Mouse (Mus musculus) bone marrow macrophage, adult 2 months (primary cell): ENCODE results near the gene 4933400A11Rik. TPM values are rescaled to one million over a fixed set of nuclear protein-coding genes. Genes with fewer than 3 reads are reported as not detected.

Experiments
- H3K27ac ChIP-seq: 2 replicates; pipeline ENCODE4 v1.5.1; 2012; ENCODE audit warnings: low read depth, low read length; ENCODE audit not compliant: insufficient read depth
- H3K4me1 ChIP-seq: 2 replicates; pipeline ENCODE4 v1.6.1; 2012; ENCODE audit warnings: low read length; ENCODE audit not compliant: control insufficient read depth, insufficient read depth
- H3K4me3 ChIP-seq: 2 replicates; pipeline ENCODE4 v1.5.1; 2012; ENCODE audit warnings: mild to moderate bottlenecking, low read length, moderate library complexity; ENCODE audit not compliant: insufficient read depth
- CTCF ChIP-seq: IDR thresholded peaks from 2 replicates; pipeline ENCODE4 v1.5.1; 2012; ENCODE audit warnings: low read depth, mild to moderate bottlenecking, low read length, moderate library complexity
- POLR2A ChIP-seq: IDR thresholded peaks from 2 replicates; pipeline ENCODE4 v1.6.1; 2012; ENCODE audit warnings: mild to moderate bottlenecking, low read depth, low read length, borderline replicate concordance
- polyA plus RNA-seq: library from polyadenylated mRNA; stranded (reverse); fragments of >200 nt; gene quantifications from 2 replicates; pipeline ENCODE4 v1.2.4, GENCODE M21; 2012; ENCODE audit not compliant: missing spikeins, insufficient read depth, insufficient read length

The 4933400A11Rik gene
- not detected in 2 replicates for polyA plus RNA-seq

- no peak within 1 kb of the TSS for H3K27ac ChIP-seq
- no peak within 1 kb of the TSS for H3K4me3 ChIP-seq
- TF ChIP-seq POLR2A (no peak), CTCF (no peak)
- H3K4me1 ChIP-seq = no peaks in the 10 kb centered on the region
Measured at GRCm38 (mm10) chrX:169779535-169779934, at the start of gene 4933400A11Rik. Gene 4933400A11Rik (minus strand): TSS chrX:169779635.

- Histone ChIP-seq H3K27ac (no peak overlapping the region), H3K4me1 (0 out of 2 replicates have a peak, but pooled peaks cover 4% of the 10 kb centered on the region), H3K4me3 (no peak overlapping the region)
- TF ChIP-seq POLR2A = no peak
- TF ChIP-seq CTCF = no peak
Measured at GRCm38 (mm10) chrX:169828136-169828535, 48.7 kb upstream of the 4933400A11Rik start.

GRCm38 (mm10) chrX:169827720-169828119 lies 48.3 kb upstream of the 4933400A11Rik start:
- no peak overlapping the region for H3K4me3 ChIP-seq
- H3K4me1 ChIP-seq = 0 out of 2 replicates have a peak, but pooled peaks cover 4% of the 10 kb centered on the region
- no peak overlapping the region for H3K27ac ChIP-seq
- TF ChIP-seq CTCF (no peak), POLR2A (no peak)

GRCm38 (mm10) chrX:169826947-169827346 lies 47.5 kb upstream of the 4933400A11Rik start:
- Histone ChIP-seq H3K4me1 (0 out of 2 replicates have a peak, but pooled peaks cover 4% of the 10 kb centered on the region), H3K27ac (no peak overlapping the region), H3K4me3 (no peak overlapping the region)
- no peak for TF ChIP-seq POLR2A
- no peak for TF ChIP-seq CTCF

GRCm38 (mm10) chrX:169813673-169814072 lies 34.2 kb upstream of the 4933400A11Rik start:
- TF ChIP-seq CTCF (no peak), POLR2A (no peak)
- Histone ChIP-seq H3K4me3 (no peak overlapping the region), H3K4me1 (no peaks in the 10 kb centered on the region), H3K27ac (no peak overlapping the region)

- no peak overlapping the region for H3K4me3 ChIP-seq
- TF ChIP-seq CTCF (no peak), POLR2A (no peak)
- no peaks in the 10 kb centered on the region for H3K4me1 ChIP-seq
- no peak overlapping the region for H3K27ac ChIP-seq
Measured at GRCm38 (mm10) chrX:169811783-169812182, 32.3 kb upstream of the 4933400A11Rik start.

GRCm38 (mm10) chrX:169811318-169811717 lies 31.9 kb upstream of the 4933400A11Rik start:
- Histone ChIP-seq H3K4me3 (no peak overlapping the region), H3K27ac (no peak overlapping the region), H3K4me1 (no peaks in the 10 kb centered on the region)
- no peak for TF ChIP-seq POLR2A
- no peak for TF ChIP-seq CTCF

GRCm38 (mm10) chrX:169807744-169808143 lies 28.3 kb upstream of the 4933400A11Rik start:
- Histone ChIP-seq H3K4me3 (no peak overlapping the region), H3K27ac (no peak overlapping the region), H3K4me1 (peaks cover 3% of the 10 kb centered on the region; the same call in 1 of the 2 replicates)
- no peak for TF ChIP-seq POLR2A

GRCm38 (mm10) chrX:169805791-169806190 lies 26.4 kb upstream of the 4933400A11Rik start:
- Histone ChIP-seq H3K4me1 (peaks cover 3% of the 10 kb centered on the region; the same call in 1 of the 2 replicates), H3K4me3 (no peak overlapping the region), H3K27ac (no peak overlapping the region)
- TF ChIP-seq CTCF (no peak), POLR2A (no peak)

GRCm38 (mm10) chrX:169800238-169800637 lies 20.8 kb upstream of the 4933400A11Rik start:
- TF ChIP-seq CTCF (no peak), POLR2A (no peak)
- no peak overlapping the region for H3K4me3 ChIP-seq
- peaks cover 4% of the 10 kb centered on the region for H3K4me1 ChIP-seq
- no peak overlapping the region for H3K27ac ChIP-seq

- Histone ChIP-seq H3K4me1 (peaks cover 8% of the 10 kb centered on the region), H3K4me3 (no peak overlapping the region), H3K27ac (no peak overlapping the region)
- no peak for TF ChIP-seq CTCF
- no peak for TF ChIP-seq POLR2A
Measured at GRCm38 (mm10) chrX:169798987-169799680, 19.7 kb upstream of the 4933400A11Rik start.
